Mouse (Mus musculus): ENCODE results near the gene Ryr3.

Gene Ryr3

DNA sequence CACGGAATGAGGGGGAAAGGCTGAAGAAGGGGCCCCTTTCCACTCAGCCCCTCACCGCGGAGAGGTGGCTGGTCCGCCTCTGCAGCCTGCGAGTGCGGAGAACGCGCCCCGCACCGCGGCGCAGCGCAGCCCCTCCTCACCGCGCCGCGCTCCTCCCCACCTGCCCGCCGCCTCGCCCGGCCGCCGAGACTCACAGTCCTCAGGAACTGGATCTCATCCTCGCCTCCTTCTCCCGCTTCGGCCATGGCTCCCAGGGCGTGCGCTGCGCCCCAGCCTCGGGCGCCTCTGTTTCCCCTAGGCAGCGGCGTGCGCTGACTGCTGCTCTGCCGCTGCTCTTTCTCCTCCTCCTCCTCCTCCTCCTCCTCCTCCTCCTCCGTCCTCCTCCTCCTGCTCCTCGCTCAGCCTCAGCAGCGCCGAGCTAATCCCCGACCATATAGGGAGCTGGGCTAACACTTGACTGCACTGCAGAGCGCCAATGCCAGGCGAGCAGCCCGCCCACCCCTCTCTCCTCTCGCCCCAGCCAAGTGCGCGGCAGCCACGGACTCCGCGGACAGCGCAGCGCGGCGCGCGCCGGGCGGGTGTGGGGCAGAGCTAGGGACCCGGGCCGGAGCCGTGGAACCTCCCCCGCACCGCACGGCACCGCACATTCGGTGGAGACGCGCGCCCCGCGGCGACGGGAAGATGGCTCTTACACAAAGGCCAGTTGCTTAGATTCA lies at the start of gene Ryr3:
Gene Ryr3, minus strand, starts transcription at position 351 of the 716 bp plus-strand sequence.
- DNase-seq (ENCODE audit: low spot score) = peak; percentile 38

DNA sequence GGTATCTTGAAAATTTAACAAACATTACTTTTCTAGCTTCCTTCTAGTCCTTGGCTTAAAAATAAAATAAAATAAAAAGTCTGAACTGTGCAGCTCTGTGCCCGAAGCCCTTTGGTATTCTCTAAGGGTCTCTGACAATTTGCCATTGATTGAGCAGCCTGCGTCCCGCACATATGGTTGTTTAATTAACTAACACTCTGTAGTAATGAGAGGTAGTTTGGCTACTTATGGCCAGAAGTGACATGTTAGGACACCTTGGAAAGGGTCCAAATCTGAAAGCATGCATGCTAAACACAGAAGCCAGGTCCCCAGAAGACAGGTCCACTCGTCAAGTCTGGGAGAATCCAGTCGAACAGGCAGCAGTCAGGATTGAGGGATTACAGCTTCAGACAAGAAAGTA lies 22.0 kb upstream of the Ryr3 start:
- DNase-seq (ENCODE audit: low spot score) = no peak

DNA sequence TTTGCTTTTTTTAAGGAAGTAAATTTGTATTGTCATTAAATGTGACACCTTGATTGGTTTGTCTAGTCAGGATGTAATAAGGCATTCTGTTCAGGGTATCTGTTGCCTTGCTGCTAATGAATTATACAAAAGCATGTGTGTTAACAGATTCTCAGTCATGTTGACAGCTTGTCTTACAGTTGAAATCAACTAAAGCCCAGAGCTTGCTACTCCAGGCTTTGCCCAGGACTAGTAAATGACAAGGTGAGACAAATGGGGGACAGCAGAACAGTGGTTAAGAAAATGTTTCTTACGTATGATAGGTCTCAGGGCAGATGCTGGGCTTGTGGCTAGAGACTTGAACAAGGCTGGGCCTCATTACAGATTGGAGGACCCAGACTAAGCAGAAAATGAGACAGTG lies 20.1 kb upstream of the Ryr3 start:
- DNase-seq (ENCODE audit: low spot score) = no peak

- no peak for DNase-seq (ENCODE audit: low spot score)
Observed at GRCm38 (mm10) chr2:113234559-113234958, 17.7 kb upstream of the Ryr3 start.

DNA sequence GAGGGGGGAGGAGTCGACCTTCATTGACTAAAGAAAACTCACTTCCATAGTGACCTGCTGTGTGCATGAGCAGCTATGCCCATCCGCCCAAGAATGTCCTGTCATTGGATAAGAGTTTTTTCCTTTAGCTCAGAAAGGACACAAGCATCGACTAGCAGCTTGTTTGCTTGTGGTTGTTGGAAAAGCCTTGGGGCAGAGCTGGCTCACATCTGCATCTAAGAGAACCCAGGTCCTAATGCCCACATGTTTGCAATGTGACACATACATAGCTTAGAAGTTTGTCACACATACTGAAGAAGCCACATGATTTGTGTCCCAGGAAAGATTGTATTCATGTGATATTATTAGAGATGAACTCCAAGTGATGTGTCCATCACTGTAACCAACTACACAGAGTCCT lies 16.5 kb upstream of the Ryr3 start:
- no peak for DNase-seq (ENCODE audit: low spot score)

DNA sequence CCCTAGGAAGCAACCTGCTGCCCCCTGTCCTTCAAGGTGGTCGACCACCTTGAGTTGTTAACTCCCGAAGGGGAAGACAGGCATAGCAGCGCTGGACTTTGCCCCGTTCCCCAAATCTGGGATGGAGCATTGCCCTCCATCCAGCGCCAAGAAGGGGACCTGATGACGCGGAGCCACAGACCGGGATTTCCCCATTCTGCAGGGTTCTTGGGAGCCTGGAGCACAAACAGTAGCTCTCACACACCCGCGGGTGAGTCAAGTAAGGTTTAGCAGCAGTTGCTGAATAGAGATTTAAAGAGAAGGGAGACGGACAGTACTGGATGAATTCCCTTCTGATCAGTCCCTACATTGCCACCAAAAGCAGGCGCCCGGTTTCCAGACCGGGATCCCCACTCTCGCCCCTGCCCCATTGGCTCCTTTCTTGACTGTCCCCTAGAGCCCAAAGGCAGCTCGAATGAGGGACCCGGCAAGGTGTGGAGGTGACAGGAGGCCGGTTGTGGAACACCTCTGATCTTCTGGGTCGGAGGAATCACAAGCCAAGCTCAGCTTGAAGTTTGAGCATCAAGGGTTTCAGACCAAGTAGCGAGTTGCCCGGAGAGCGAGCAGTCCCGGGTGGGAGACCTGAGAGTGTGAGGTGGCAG lies 671 bp downstream of the Ryr3 start:
- DNase-seq (ENCODE audit: low spot score) = no peak

DNA sequence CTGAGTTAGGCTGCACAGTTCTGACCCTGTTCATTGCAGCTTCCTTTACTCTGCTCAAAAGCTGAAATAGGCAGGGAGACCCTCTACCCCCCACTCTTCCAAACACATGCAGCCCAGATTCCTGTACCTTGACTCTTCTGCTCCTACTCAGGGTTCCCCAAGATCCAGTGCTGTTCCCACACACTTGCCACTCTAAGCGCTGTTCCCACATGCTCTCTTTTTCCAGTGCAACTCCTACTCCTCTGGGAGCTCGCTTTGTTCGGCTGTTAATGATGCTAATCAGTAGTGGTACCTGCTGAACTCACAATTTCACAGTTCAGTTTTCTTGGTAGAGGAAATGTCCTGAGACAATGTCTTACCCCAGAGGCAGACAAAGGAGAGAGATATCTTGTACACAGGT lies 6.9 kb downstream of the Ryr3 start:
- DNase-seq (ENCODE audit: low spot score) = no peak

- DNase-seq (ENCODE audit: low spot score) = no peak
Observed at GRCm38 (mm10) chr2:113209263-113209662, 7.6 kb downstream of the Ryr3 start.

GRCm38 (mm10) chr2:113202857-113203256 lies 14.0 kb downstream of the Ryr3 start:
- no peak for DNase-seq (ENCODE audit: low spot score)

- no peak for DNase-seq (ENCODE audit: low spot score)
Observed at GRCm38 (mm10) chr2:113199030-113199679, 17.7 kb downstream of the Ryr3 start.

- no peak for DNase-seq (ENCODE audit: low spot score)
Observed at GRCm38 (mm10) chr2:113187158-113187557, 29.7 kb downstream of the Ryr3 start.

DNA sequence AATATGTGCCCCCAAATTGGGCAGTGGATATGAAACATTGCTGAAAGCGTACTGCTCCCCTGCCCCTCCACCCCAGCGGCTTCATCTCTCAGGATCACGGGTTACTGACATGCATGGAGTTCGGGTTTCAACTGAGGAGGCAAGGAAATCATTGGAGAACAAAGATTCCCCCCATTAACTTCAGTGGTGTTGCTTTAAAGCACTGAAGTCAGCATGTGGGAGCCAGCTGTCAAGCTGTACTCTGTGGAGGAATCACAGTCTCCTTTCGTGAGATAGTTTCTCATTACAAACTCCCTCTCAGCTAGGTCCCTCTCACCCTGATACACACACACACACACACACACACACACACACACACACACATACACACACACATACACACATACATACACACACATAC lies 35.2 kb downstream of the Ryr3 start:
- DNase-seq (ENCODE audit: low spot score) = no peak

- no peak for DNase-seq (ENCODE audit: low spot score)
Observed at GRCm38 (mm10) chr2:113178047-113178446, 38.8 kb downstream of the Ryr3 start.

DNA sequence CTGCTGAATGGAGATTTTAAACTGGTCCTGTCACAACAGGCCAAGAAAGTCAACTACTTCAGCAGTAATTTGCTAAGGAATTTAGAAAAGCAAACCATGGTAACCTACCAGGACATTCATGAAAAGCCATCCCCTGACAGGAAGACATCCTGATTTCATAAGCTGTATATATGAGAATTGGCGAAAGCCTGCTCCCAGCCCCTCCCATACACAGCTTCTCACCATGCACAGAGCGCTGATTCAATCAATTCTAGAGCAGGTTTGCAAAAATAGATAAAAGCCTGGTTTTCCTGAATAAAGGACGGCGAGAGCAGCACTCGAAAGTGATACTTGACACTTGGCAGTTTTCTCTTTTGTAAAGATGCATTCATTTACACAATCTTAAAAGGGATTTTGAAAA lies 40.6 kb downstream of the Ryr3 start:
- no peak for DNase-seq (ENCODE audit: low spot score)

DNA sequence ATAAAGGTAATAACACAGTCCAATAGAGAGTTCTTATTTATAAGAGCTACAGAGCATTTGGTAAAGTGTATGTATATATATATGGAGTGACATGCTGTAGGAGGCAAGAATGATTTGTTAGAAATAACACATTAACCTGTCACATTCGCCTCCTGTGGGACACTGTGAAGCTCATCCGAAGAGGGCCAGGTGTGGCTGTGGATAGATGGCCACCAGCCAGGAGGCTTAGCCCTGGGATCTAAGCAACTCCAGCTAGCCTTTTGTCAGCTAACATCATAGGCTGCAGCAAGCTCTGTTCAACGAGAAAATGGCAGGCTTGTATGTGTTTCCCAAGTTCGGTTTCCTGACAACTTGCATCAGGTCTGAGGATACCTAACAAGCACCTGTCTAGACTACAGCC lies 48.8 kb downstream of the Ryr3 start:
- no peak for DNase-seq (ENCODE audit: low spot score)

DNA sequence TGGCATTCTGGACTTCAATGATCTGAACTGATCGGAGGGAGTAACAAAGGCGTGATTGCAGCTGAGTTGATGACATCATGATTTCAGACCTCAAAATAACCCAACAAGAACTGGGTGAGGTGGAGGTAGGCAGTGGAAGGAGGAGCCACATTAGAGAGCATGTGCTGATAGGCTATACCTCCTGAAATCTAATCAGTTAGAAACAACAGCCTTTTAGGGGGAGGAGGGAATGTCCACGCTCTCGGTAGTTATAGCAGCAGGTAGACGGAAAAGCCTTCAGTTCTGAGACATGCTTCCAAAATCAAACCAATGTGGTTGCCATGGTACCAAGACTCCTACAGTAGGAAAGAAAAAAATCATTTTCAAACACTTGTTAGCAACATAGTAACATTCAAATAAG lies 55.4 kb downstream of the Ryr3 start:
- DNase-seq (ENCODE audit: low spot score) = no peak

DNA sequence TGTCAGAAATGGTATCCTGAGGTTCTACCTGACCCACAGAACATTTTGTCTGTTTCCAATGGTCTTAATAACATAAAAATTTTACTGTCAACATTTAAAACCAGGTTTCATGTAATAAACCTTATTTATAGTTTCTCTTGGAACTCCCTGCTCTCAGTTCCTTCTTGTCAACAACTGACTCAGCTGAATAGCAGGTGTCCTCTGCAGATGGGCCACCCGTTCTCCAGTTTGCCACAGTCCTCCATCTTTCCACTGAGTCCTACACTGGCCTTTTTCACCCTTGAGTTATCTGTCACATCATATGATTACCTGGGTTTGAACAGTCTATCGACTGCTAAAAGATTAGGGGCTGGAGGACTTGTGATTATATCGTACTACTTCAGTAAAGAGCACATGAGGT lies 79.1 kb downstream of the Ryr3 start:
- no peak for DNase-seq (ENCODE audit: low spot score)

GRCm38 (mm10) chr2:113123476-113123875 lies 93.4 kb downstream of the Ryr3 start:
- DNase-seq (ENCODE audit: low spot score) = no peak

DNA sequence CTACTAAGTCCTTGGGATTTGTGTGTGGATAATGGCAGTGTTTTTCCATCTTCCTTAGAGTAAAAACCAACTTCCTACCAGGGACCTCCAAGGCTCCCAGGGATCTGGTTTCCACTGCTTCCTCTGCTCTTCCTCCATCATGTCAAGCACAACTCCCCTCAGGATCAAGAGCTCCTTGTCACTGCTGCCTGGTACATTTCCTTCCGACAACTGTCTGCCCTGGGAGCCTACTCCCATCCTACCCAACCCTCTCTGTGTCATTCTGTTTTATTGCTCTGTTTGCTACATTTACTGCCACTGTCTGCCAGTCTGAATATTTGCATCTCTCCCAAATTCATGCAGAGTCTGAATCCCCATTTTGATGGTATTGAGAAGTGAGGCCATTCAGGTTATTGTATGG lies 97.8 kb downstream of the Ryr3 start:
- DNase-seq (ENCODE audit: low spot score) = no peak

GRCm38 (mm10) chr2:113116788-113117187 lies 100.1 kb downstream of the Ryr3 start:
- DNase-seq (ENCODE audit: low spot score) = no peak

DNA sequence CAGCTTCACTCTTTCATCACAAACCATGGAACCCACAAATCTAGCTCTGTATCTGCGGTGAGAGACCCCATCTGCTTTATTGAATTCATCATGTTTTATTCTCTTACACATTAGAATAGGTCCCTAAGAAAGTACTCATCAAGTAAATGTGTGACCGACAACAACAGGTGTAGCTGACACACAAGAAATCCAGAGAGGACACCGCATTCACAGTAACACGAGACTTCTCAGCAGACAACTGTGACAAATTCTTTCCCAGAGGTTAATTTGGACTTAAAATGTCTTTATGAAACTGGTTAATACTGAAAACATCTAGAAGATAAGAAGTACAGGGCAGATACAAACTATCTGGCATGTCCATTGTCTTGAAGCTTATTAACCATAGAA lies 101.0 kb downstream of the Ryr3 start:
- no peak for DNase-seq (ENCODE audit: low spot score)

DNA sequence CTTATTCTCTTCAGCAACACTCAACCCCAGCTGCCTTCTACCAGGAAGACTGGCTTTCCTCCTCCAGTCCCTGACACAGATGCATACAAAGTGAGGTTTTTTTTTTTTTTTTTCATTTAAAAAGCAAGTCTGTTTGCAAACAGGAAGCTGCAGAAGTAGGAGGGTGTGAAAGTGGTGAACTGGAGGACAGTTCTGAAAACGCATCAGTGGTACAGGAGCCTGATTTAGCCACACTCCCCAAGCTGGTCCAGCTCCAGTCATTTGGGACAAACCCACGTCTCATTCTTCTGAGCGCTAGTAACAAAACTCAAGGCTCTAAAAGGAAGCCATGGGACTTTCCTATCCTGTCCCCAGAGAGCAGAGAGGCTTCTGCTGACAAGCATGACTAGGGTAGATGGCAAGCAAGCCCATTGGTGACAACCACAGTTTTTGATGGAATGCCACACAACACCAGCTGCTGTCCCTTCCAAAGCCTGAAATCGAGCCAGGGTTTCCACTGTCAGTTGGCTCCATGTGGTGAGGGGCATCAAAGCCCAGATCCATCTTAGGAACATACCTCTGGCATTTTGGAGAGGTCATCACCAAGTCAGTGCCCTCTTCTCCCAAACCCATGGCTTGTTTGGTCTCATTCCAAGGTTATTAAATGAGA lies 101.5 kb downstream of the Ryr3 start:
- DNase-seq (ENCODE audit: low spot score) = no peak

GRCm38 (mm10) chr2:113104609-113105008 lies 112.3 kb downstream of the Ryr3 start:
- no peak for DNase-seq (ENCODE audit: low spot score)
